Mouse (Mus musculus) hematopoietic stem cell, adult 5-6 weeks (primary cell): ENCODE results near the gene B9d2. TPM values are rescaled to one million over a fixed set of nuclear protein-coding genes. Genes with fewer than 3 reads are reported as not detected.

ENCODE experiments used
- ATAC-seq, 2 experiments: fragments of 125-278 bp in 1 of 2; replicated peaks in 1 of 2; 2 replicates each; pipeline ENCODE4 v1.8.0; 2016 to 2017; ENCODE audit warnings: inconsistent platforms in 2 of 2, mild to moderate bottlenecking in 2 of 2, moderate number of reproducible peaks in 2 of 2, low read depth in 1 of 2, moderate TSS enrichment in 1 of 2; ENCODE audit not compliant: low FRiP score in 2 of 2, poor library complexity in 2 of 2, severe bottlenecking in 2 of 2, insufficient read depth in 1 of 2, low TSS enrichment in 1 of 2
- total RNA-seq: library from RNA; stranded (forward); fragments of 172-1452, 232-1000 nt; gene quantifications from 2 replicates; pipeline ENCODE4 v1.2.3, GENCODE M21; 2017

Gene B9d2
- total RNA-seq, 1 experiment from 2014 or later = 70.6 TPM

DNA sequence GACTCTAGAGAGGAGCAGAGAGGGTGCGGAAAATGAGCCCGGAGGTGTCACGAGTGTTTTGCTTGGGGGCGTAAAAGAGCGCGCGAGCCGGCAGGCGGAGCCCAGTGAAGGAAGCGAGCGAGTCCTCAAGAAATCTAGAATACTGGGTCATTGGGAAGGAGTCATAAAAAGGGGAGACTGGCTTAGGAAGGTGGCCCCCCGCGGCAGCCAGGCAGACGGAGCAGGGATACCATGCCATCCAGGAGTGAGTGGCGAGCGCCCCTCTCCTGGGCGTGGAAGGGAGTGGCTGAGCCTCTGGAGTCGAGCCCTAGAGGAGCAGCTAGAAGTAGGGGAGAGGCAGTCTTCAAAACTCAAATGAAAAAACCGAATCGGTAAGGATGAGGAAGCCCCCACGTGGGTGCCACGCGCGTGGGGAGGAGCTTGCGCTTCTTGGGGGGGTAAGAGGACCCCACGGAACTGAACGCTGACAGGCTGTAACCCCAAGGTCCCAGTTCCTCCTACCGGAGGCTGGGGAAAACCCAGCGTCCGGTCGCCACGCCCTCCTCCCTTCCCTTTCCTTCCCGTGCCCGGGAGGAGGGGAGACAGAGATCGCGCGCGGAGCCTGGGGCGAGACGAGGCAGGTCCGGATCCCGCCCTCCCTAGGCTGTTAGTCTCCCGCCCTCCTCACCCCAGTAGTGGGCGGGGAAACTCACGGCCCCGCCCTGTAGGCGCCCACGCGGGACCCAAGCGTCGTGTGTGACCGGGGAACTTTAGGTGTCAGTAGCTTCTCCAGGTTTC lies 8.4 kb downstream of the B9d2 start:
- peak; percentile 65 for ATAC-seq

DNA sequence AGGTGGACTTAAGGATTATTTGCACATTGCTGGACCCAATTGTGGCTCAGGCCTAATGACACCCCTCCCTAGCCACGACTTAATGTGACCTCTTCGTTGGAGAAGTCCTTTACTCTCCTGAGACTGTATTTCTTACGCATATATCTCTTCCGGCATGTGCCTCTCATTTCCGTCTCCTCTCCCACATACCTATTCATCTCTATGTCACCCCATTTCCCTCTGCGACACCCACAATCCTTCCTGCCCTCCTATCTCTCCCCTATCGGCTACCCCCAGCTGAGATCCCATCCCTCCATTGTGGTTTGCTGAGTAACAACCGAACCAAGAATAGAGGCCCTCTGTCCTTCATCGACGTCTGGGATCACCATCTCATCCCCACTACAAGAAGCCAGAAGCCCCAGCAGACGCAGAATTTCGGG lies 9.0 kb downstream of the B9d2 start:
- peak; percentile 13 to 28 for ATAC-seq

- no peak for ATAC-seq
These were observed 9.5 kb downstream of the B9d2 start for GRCm38 (mm10) chr7:25690051-25690450.

DNA sequence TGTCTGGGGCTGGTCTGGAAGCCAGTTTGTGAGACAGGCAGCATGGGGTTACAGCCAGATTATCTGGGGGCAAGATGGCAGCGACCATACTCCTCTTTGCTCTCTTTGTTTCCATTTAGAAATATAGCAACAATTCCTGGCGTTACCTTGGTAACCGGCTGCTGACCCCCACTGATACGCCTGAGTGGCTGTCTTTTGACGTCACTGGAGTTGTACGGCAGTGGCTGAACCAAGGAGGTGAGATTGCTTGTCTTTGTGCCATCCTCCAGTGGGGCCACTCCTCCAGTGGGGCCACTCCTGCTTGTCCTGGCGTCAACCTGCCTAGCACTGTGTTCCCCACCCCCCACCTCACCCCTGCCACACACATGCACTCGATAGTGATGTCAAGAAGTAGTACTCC lies 13.5 kb downstream of the B9d2 start:
- ATAC-seq = no peak

DNA sequence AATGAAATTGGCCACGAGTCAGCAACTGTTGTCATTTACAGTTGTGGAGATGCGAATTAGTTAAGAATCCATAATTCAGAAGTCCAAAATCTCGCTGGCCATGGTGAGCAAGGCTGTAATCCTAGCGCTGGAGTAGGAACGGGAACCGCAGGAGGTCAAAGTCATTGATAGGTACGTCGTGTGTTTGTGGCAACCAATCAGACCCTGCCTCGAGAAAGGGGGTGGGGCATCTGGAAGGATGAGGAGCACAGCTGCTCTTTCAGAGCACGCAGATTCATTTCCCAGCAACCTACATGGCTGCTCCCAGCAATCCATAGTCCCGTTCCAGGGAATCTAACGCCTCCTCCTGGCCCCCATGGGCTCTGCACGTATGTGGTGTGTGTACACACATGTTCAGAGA lies 19.3 kb downstream of the B9d2 start:
- no peak for ATAC-seq

- ATAC-seq = no peak
These were observed 20.2 kb downstream of the B9d2 start for GRCm38 (mm10) chr7:25700732-25701131.

DNA sequence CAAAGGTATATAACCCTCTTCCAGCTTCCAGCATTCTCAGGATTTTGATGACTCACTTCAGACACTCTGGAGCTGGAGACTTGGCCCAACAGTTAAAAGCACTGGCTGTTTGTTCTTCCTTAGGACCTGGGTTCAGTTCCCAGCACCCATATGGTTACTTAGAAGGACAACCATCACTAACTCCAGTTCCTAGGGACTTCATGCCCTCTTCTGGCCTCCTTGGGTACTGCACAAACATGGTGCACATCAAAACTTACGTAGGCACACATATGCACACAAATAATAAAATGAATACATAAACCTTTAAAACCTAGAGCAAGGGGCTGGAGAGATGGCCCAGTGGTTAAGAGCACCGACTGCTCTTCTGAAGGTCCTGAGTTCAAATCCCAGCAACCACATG lies 21.8 kb downstream of the B9d2 start:
- no peak for ATAC-seq

- ATAC-seq = no peak
These were observed 23.4 kb downstream of the B9d2 start for GRCm38 (mm10) chr7:25703793-25704494.

DNA sequence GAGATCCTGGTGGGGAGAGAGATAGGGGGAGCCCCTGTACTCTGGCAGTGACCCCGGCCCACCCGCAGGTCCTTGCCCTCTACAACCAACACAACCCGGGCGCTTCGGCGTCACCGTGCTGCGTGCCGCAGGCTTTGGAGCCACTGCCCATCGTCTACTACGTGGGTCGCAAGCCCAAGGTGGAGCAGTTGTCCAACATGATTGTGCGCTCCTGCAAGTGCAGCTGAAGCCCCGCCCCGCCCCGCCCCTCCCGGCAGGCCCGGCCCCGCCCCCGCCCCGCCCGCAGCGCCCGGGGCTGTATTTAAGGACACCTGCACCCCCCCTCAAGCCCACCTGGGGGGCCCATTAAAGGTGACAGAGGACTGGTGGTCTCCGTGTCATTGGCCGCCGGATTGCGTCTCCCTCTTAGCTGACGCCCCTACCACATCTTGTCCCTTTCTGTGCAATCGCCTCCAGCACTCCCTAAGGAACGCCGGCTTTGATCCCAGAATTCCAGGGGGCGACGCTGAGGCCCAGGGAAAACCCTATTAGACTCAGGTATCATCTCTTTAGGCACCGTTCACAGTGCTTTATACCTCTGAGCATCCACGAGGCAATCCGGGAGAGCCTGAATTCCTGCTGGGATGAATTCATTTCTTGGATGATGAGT lies 24.3 kb downstream of the B9d2 start:
- no peak for ATAC-seq

DNA sequence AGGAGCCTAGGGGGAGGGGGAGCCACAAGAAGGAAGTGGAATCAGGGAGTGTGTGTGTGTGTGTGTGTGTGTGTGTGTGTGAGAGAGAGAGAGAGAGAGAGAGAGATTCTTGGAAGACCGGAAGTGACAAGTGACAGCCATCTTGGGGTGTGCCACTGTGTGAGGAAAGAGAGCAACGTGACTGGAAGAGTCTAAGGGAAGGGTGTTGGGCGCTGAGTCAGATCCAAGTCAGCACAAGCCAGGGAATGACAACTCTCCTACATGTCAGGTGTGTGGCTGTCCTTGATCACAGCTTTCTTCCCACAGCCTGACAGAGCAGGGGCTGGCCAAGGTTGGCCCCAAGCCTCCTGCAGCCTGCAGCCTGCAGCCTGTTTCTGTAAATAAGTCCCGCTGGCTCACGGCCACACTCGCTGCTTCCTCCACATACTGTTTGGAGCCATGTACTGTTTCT lies 25.2 kb downstream of the B9d2 start:
- 0 out of 4 replicates have a peak, but pooled peaks of 1 of the 2 experiments have one; percentile 1 for ATAC-seq

GRCm38 (mm10) chr7:25706578-25707170 lies 26.1 kb downstream of the B9d2 start:
- ATAC-seq = peak; percentile 3 to 16; a peak in 2 of 4 replicates

DNA sequence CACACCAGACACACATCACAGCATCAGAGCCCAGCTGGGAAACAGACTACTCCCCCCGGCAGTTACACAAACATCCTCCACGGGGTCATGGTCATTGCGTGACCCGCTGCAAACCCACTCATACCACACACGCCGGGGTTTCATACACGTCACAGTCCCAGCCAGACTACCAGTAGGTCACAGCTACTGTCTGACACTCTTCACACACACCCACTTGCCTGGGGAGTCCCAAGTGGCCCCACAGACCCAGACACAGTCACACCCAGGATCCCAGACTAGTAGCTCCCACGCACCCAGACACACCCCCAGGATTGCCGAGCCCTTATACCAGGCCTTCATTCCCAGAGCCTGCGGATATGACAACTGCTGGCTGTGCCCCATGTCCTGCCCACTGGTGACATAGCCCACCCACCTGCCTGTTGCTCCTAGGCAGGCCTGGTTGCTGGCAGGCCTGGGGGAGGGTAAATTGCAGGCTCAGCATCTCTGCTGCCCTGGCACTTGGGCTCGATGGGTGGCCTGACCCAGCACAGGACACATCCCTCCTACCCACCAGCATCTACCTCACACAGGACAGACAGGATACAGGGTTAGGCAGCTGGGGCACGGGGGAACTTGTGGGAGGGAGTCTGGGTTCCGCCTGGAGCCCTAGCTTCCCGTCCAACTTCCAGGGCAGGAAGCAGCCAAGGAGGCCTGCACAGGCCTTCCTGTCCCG lies 27.2 kb downstream of the B9d2 start:
- peak; percentile 35 to 41 for ATAC-seq

GRCm38 (mm10) chr7:25709961-25710360 lies 29.4 kb downstream of the B9d2 start:
- peak; percentile 18 to 19; a peak in 3 of 4 replicates for ATAC-seq

DNA sequence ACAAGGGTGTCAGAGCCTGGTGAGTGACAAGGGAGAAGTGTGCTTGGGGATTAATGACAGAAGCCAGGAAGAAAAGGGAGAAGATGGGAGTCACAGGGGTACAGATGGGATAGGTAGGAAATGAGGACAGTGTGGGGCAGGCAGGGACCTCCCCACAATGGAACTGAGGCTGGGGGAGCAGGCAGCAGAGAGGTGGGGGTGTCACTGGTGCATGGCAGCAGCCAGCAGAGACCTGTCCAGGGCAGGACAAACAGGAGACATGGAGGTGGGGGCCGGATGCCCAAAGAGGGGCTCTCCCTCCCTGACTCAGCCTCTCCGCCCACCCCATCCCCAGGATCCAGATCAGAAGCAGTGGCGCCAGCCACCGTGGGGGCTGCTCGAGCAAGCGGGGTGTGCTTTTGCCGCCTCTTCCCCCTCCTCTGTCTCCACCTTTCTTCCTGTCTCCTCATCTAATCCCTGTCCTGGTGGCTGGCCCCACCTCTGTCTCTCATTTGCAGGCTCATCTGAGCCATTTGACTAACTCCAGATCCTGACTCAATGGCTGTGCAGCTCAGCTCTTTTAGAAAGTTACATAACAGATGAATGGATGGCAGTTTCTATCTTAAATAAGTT lies 30.0 kb downstream of the B9d2 start:
- ATAC-seq = no peak

DNA sequence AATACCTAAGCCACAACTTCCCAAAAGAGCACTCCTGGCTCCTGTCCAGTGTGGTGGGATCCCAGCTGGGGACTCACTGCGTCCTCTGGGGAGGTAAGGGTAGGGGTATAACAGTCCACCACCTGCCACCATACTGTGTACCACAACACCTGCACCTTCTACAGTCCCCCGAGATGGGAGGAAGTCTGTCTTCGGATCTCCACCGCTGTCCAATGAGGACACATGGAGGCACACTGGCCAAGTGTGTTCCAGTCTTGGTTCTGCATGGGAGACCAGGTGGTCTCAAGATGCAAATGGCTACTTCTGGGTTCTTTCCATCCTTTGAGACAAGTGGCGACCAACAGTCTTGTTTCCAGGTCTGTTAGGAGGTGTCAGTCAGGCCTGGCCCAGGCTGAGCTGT lies 30.6 kb downstream of the B9d2 start:
- ATAC-seq = no peak

DNA sequence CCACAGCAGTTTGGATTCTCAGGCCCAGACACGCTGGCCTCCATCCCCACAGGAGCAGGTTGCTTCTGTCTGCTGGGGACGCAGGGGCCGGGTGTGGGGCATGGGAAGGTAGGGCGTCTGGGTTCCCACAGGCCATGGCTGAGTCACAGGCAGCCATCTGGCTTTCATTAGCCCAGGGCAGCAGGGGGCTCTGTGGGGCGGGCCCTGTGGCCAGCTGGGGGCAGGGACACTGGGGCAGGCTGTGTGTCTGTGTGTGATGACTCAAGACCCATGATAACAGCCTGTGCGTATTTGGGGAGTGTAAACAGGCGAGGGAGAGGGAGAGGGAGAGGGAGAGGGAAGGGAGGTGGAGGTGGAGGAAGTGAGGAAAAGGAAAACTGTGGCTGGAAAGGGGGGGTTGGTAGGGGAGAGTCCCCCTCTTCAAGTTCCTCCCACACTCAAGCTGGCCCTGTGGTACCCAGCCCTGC lies 31.2 kb downstream of the B9d2 start:
- peak; percentile 22 to 23; a peak in 2 of 4 replicates for ATAC-seq

DNA sequence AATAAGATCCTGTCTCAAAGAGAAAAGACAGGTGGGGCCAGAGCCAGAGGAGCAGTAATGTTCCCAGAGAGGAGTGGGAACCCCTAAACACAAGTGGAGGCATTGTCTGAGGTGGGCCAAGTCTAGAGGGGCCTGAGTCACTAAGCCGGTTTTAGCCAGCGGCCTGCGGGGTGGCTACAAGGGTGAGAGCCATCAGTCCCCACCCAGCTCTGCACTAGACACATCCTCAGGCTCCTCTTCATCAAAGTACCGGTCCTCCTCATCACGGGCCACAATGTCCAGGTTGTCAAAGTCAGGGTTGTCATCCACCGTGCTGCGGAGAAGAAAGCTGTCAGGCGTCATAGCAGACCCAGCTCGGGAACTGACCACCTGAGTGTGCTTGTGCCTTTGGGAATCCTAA lies 32.2 kb downstream of the B9d2 start:
- ATAC-seq = no peak
